Mouse (Mus musculus): ENCODE results near the gene Tmem170b.

Tmem170b gene

DNA sequence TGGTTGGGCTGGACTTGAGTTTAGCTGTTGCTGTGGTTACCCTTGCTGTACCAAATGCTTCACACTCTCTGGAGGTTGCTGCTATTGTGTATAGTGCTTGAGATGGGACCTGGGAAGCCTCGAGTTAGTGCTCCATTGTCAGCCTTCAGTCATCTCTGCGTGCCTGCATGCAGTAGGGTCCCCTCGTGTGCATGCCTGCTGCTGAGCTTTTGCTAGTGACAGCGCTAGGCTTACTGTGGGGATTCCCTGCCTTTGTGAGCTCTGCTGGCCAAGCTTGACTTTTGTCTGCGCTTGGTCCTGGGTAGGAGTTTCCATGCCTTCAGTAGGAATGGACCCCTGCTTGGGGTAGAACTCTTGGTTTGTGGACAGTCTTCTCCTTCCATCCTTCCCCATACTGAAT is 9.3 kb downstream of the Tmem170b start:
- DNase-seq: no peak

GRCm38 (mm10) chr13:41619470-41619869 is 13.8 kb downstream of the Tmem170b start:
- DNase-seq: no peak

- DNase-seq: no peak
These were observed 14.4 kb downstream of the Tmem170b start for GRCm38 (mm10) chr13:41620132-41620531.

- DNase-seq: no peak
These were observed 18.4 kb downstream of the Tmem170b start for GRCm38 (mm10) chr13:41624123-41624522.

DNA sequence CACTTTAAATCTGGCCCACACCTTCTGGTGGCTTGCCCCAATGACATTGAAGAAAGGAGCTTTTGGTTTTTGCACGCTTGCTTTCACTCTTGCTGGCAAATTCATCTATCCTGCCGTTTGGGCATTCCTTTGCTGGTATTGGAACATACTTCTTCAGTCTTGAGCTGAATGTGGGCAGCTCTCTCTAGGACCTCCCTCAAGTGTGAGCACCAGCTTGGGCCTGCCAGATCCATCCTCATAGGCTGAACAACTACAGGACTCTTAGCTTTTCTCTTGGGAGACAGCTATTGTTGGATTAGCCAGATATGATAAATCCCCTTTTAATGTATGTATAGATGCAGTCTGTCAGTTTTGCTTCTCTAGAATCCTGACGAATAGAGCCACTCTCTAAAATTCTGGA is 19.5 kb downstream of the Tmem170b start:
- no peak for DNase-seq

GRCm38 (mm10) chr13:41627277-41627916 is 21.7 kb downstream of the Tmem170b start:
- no peak for DNase-seq

GRCm38 (mm10) chr13:41634401-41634818 is 28.7 kb downstream of the Tmem170b start:
- peak; percentile 62 for DNase-seq

DNA sequence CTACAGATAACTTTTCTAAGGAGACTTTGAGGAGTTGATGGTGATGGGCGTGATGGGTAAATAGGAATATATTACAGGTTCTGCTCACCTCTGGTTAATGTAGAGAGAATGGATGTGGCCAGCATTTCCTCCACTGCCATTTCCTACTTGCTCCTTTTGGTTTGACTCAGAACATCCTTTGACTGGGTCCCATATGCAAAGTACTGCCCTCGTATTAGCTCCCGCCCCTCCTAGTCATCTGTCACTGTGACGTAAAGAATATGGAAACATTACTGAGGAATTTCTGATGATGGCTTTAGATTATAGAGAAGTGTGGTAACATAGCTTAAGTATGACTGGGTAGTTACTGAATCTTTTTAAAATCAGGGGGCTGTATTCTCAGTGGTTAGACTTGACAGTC is 32.4 kb downstream of the Tmem170b start:
- no peak for DNase-seq

GRCm38 (mm10) chr13:41642851-41643250 is 37.1 kb downstream of the Tmem170b start:
- peak; percentile 25 for DNase-seq

GRCm38 (mm10) chr13:41643798-41644197 is 38.1 kb downstream of the Tmem170b start:
- no peak for DNase-seq

DNA sequence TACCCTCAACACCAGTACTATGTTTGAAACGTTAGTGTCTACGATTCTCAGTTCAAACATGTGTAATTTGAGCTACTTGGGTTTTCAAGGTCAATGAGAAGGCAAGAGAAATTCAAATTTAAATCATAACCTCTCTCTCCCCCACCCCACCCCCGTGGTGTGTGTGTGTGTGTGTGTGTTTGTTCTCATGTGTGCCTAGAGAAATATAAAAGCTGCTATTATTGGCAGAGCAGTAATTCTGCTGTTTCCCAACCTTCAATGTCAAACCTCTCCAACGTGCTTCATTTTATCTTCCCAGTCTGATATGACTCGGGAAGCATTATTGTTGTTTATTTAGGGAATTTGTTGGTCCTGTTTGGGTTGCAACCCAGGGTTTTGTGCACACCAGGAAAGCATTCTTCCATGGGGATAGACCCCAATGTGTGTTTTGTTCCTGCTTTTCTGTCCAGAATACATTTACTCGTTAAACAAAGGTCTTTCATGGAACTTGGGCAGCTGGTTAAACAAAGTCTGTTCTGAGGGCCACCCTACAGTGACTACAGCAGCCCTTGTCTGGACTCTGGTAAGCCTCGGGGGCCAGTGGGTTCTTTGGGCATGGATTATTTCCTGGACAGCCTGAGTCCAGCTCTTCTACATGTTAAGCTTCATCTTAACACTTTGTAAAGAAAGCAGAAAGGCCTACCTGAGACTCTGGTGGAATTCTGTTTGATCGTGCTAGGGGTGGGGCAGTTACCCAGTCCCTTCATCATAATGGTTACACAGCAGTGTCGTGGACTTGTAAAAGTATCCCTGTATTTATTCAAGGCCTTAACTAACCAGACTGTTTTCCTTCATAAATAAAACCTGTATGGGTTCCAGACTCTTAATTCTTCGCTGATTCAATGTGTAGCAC is 39.1 kb downstream of the Tmem170b start:
- no peak for DNase-seq

DNA sequence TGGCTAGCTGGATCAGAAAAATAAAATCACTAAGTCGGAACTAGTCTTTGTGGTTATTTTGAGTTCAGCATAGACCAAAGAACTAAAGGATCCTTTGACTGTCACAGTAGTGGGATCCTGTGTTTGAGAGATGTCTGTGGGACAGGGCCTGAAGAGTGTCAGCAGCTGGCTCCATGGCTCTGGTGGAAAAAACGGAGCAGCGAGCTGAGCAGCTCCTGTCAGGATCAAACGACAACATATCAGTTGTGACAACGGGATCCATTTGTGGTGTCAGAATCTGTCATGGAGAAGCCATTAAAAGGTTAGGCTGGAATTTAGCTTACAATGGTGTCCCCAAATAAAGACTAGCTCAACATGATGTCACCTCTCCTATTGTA is 39.8 kb downstream of the Tmem170b start:
- DNase-seq: no peak

DNA sequence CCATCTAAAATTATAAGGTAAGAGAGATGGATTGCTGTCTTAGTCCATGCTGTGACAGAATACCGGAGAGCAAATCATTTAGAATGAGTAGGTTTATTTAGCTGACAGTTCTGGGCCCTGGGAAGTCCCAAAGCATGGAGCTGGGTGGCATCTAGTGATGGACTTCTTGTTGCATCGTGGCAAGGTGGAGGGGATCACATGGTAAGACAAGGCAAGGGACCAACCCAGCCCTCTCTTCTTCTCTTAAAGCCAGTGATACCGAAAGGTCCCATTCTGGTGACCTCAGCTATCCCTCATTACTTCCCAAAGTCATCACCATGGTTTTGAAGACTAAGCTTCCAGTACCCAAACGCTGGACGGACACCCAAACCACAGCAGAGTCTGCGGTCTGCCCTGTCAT is 42.3 kb downstream of the Tmem170b start:
- DNase-seq: no peak

- DNase-seq: no peak
These were observed 45.0 kb downstream of the Tmem170b start for GRCm38 (mm10) chr13:41650665-41651064.

DNA sequence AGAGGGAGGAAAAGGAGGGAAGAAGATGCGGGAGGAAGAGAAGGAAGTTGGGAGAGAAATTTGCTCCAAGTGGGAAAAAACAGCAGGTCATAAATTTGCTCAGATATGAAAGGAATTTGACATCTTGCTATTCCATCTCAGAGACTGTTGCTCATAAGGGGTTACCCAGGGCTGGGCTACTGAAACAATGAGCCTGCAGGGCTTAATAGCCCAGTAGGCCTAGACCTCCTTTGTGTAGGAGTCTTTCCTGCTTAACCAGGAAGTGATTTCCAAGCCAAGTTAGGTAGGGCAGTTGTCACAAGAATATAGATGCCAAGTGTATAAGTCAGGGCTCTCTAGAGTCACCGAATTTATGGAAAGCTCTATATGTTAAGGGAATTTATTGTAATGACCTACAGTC is 48.1 kb downstream of the Tmem170b start:
- DNase-seq: no peak

GRCm38 (mm10) chr13:41655576-41656090 is 49.9 kb downstream of the Tmem170b start:
- no peak for DNase-seq

DNA sequence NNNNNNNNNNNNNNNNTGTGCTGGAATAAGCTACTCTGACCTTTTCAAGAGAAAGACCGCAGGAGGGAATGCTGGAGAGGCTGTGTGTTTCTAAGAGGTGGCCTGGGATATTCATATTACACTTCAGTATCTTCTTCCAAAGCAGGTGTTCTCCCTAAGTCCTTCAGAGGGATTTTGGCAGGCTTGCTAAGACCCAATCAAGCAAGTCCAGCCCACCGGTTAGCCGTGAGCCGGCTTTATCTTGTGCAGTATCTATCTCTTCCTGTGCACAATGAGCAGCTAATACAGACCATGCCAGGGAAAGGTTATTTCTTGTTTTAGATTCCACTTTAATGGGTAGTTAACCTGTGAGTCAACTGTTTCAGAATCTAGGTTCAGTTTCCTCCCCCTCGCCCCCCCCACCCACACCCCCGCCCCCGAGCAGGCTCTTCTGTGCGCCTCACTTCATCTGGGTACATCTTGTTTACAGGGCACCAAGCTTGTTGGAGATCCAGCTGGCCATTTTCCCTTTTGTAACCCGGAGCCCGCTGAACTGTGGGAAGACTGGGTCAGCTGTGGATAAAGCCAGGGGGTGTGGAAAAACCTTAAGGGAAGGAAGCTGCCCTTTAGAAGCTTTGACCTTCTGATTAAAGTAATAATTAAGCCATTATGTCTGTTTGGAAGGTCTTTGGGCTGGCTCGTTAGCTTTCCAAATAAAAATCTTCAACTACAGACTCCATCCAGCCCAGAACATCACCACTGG is 54.5 kb downstream of the Tmem170b start:
- peak; percentile 11 for DNase-seq

- DNase-seq: no peak
These were observed 55.4 kb downstream of the Tmem170b start for GRCm38 (mm10) chr13:41661116-41661515.

- DNase-seq: no peak
These were observed 56.8 kb downstream of the Tmem170b start for GRCm38 (mm10) chr13:41662401-41663070.

DNA sequence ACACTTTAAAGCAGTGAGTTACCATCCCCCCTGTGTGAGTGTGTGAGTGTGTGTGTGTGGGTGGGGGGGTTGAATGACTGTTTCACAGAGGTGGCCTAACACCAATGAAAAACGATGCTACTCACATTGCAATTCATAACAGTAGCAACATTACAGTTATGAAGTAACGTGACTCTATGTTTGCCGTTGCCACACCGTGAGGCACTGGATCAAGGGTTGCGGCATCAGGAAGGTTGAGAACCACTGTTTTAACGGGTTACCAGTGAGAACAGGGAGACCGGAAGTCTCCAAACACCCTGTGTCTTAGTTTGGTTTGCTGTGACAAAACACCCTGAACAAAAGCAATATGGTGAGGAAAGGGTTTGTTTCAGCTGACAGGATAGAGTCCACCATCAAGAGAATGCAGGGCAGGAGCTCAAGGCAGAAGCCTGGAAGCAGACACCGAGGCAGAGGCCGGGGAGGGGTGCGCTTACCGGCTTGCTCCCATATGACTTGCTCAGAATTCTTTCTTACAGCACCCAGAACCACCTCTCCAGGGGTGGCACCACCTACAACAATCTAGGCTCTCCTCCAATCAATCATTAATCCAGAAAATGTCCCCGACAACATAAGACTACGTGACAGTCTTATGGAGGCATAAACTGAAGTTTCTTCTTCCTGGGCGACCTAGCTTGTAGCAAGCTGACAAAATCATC is 57.9 kb downstream of the Tmem170b start:
- DNase-seq: no peak

DNA sequence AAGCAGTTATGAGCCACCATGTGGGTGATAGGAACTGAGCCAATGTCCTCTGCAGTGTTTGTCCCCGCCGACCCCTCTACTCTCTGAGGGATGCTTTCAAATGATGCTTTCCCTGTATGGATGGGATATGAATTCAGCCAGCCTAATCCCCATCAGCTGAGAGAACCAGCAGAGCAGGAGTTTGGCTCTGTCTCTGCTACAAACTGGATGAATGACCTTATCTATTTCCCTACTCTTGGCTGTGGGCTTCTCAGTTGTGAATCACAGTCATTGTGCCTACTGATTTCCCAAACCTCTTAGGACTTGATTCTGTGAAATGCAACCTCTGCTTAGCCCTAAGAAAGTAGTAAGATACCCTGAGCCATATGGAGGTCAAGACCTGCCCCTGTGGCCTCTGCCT is 64.2 kb downstream of the Tmem170b start:
- DNase-seq: no peak

Measured in cerebellum, adult 11-12 months (tissue).